Mouse (Mus musculus) testis, adult 2 months (tissue): ENCODE data around the gene Gm17655. TPM values are rescaled to one million over a fixed set of nuclear protein-coding genes. Genes with fewer than 3 reads are reported as not detected.
A peak's percentile ranks its signal among the peaks of the same experiment; 100 is the strongest.
"Not testable (repeated sequence)": the region's sequence is repeated elsewhere in the genome, so short reads cannot be mapped to it uniquely, and the experiment has no call there.

Experiments used
- H3K27ac ChIP-seq: fragments of 200-500 bp; 2 replicates; pipeline ENCODE4 v1.5.1; 2012; ENCODE audit warnings: low read depth, low read length; ENCODE audit not compliant: control insufficient read depth, insufficient read depth
- H3K27me3 ChIP-seq: fragments of 200-500 bp; 2 replicates; pipeline ENCODE4 v1.6.1; 2012; ENCODE audit warnings: mild to moderate bottlenecking, low read length, moderate library complexity; ENCODE audit not compliant: control insufficient read depth, insufficient read depth
- H3K36me3 ChIP-seq: fragments of 200-500 bp; 2 replicates; pipeline ENCODE4 v1.6.1; 2012; ENCODE audit warnings: mild to moderate bottlenecking, low read length; ENCODE audit not compliant: control insufficient read depth, insufficient read depth
- H3K4me1 ChIP-seq: fragments of 200-500 bp; 2 replicates; pipeline ENCODE4 v1.6.1; 2012; ENCODE audit warnings: low read length; ENCODE audit not compliant: control insufficient read depth, insufficient read depth
- H3K4me3 ChIP-seq: fragments of 200-500 bp; 2 replicates; pipeline ENCODE4 v1.5.1; 2012; ENCODE audit warnings: low read depth, mild to moderate bottlenecking, low read length, moderate library complexity, mixed read lengths; ENCODE audit not compliant: control insufficient read depth
- CTCF ChIP-seq: fragments of 200-500 bp; IDR thresholded peaks from 2 replicates; pipeline ENCODE4 v1.5.1; 2012; ENCODE audit warnings: low read depth, mild to moderate bottlenecking, inconsistent platforms, low read length, moderate library complexity; ENCODE audit not compliant: control insufficient read depth, insufficient read depth, insufficient replicate concordance
- POLR2A ChIP-seq: fragments of 200-500 bp; IDR thresholded peaks from 2 replicates; pipeline ENCODE4 v1.6.1; 2012; ENCODE audit warnings: low read depth, mild to moderate bottlenecking, inconsistent platforms, low read length, moderate library complexity; ENCODE audit not compliant: control insufficient read depth
- polyA plus RNA-seq: library from polyadenylated mRNA; depleted of rRNA; stranded (reverse); fragments of >200 nt; gene quantifications from 2 replicates; pipeline ENCODE4 v1.2.3, GENCODE M21; 2012; rRNA removed

Gene Gm17655
- polyA plus RNA-seq, 1 experiment: 0.14 TPM

DNA sequence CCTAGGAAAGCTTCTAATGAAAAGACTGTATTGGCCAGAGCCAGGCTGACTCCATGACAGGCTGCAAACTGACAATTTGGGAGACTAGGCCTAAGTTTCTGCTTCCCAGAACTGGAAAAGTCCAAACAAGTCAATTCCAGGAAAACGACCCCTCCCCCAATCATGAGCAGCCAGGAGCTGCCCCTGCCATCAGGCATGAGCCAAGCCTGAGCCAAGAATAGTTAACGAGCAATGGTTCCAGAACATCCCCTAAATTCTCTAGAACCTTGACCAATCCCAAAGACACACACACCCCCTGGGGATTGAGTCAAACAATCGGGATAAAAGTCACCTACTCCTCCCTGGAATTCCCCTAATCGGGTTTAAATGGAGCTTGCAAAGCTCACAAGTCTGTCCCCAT is 10.6 kb upstream of the Gm17655 start:
- H3K27me3 ChIP-seq: no peaks in the 10 kb centered on the region
- no peaks in the 10 kb centered on the region for H3K36me3 ChIP-seq
- no peak for TF ChIP-seq CTCF
- no peak for TF ChIP-seq POLR2A
- H3K27ac ChIP-seq: no peak overlapping the region
- no peak overlapping the region for H3K4me3 ChIP-seq
- peaks cover 6% of the 10 kb centered on the region for H3K4me1 ChIP-seq

- Histone ChIP-seq H3K27ac (peak overlapping the region; percentile 75), H3K27me3 (no peaks in the 10 kb centered on the region), H3K36me3 (no peaks in the 10 kb centered on the region), H3K4me3 (peak overlapping the region; percentile 90), H3K4me1 (peaks cover 2% of the 10 kb centered on the region; the same call in 1 of the 2 replicates)
- TF ChIP-seq POLR2A: no peak; the same call in 1 of the 2 replicates
- no peak for TF ChIP-seq CTCF
Measured at GRCm38 (mm10) chr5:110057637-110058408, 14.5 kb downstream of the Gm17655 start.

GRCm38 (mm10) chr5:110023694-110024427 is 48.5 kb downstream of the Gm17655 start:
- not testable (repeated sequence) for H3K4me3 ChIP-seq, H3K27ac ChIP-seq, H3K4me1 ChIP-seq, H3K36me3 ChIP-seq, H3K27me3 ChIP-seq

DNA sequence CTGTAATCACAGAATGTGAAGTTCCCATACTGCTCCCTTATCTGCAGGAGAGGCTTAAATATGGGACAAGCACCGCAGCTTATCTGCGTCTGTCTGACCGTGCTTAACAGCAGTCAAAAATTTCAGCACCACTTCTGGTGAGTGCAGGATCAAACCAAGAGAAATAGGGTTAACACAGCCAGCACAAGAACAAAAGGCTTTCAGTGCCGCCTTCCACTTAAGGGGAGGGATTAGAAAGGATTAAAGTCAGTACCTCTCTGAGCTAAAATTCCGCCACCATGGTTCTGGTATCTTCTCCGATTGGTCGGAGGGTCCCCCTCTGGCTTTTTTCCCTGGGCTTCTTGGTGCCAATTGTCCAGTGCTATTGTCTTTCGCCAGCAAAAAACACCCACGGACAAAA is 49.0 kb downstream of the Gm17655 start:
- TF ChIP-seq CTCF (no peak), POLR2A (no peak)

GRCm38 (mm10) chr5:110015775-110016174 is 56.5 kb downstream of the Gm17655 start:
- not testable (repeated sequence) for H3K4me1 ChIP-seq, H3K36me3 ChIP-seq

More for the DNA sequence above, 49.0 kb downstream of the Gm17655 start:
- Histone ChIP-seq H3K27me3 (no peaks in the 10 kb centered on the region), H3K36me3 (no peaks in the 10 kb centered on the region), H3K4me1 (no peaks in the 10 kb centered on the region), H3K4me3 (no peak overlapping the region), H3K27ac (no peak overlapping the region)

More at GRCm38 (mm10) chr5:110015775-110016174, 56.5 kb downstream of the Gm17655 start:
- H3K4me3 ChIP-seq, H3K27ac ChIP-seq, H3K27me3 ChIP-seq: not testable (repeated sequence)

Other genes with a start within 250 kb of the Gm17655 start
- gene Gm15446, start 149.1 kb downstream of the Gm17655 start, polyA plus RNA-seq: 1.3 and 16.8 TPM in 2 replicates
- gene Zfp932, start 76.0 kb downstream of the Gm17655 start, polyA plus RNA-seq: 4.4 and 7.7 TPM in 2 replicates
- 0.08 and 0.17 TPM in 2 replicates for gene Gm35315, start 21.9 kb upstream of the Gm17655 start, polyA plus RNA-seq
- 1.1 and 1.2 TPM in 2 replicates for gene Plcxd1, start 27.5 kb upstream of the Gm17655 start, polyA plus RNA-seq
- gene Gtpbp6, start 35.7 kb upstream of the Gm17655 start, polyA plus RNA-seq: 13.9 and 17.4 TPM in 2 replicates
- 0.16 and 0.25 TPM in 2 replicates for gene Zfp605, start 37.6 kb upstream of the Gm17655 start, polyA plus RNA-seq
- 78.5 and 79.3 TPM in 2 replicates for gene Chfr, start 63.3 kb upstream of the Gm17655 start, polyA plus RNA-seq
- 37.4 and 40.8 TPM in 2 replicates for gene Golga3, start 104.2 kb upstream of the Gm17655 start, polyA plus RNA-seq
- gene Ankle2, start 158.5 kb upstream of the Gm17655 start, polyA plus RNA-seq: 10.1 and 10.6 TPM in 2 replicates
- 16.0 and 17.4 TPM in 2 replicates for gene Pgam5, start 197.4 kb upstream of the Gm17655 start, polyA plus RNA-seq
- gene Pxmp2, start 213.7 kb upstream of the Gm17655 start, polyA plus RNA-seq: 6.4 and 7.6 TPM in 2 replicates
- 36.1 and 37.2 TPM in 2 replicates for gene Pole, start 213.8 kb upstream of the Gm17655 start, polyA plus RNA-seq